19 mouse cellular contexts compared by ENCODE assay signal in genomic region chr2:109443521-109444066, GRCm38 (mm10).
"Had no signal": no experiment of that assay in that cellular context is flagged by ENCODE, and none has a peak within 500 bp of the region (broad histone marks: within the 10 kb centered on the region; RNA-seq: fewer than 3 reads in every experiment).

No protein-coding gene starts in this region.

- H3K4me1 ChIP-seq: limb, embryonic 12.5 days; limb, embryonic 15.5 days; lung, embryonic 15.5 days; neural tube, embryonic 13.5 days had no signal

- ATAC-seq: liver, postnatal 0 days had no signal

- H3K4me2 ChIP-seq: limb, embryonic 12.5 days; limb, embryonic 15.5 days; liver, embryonic 11.5 days; lung, embryonic 15.5 days; midbrain, embryonic 11.5 days; neural tube, embryonic 13.5 days had no signal

- H3K9me3 ChIP-seq: limb, embryonic 12.5 days; limb, embryonic 15.5 days; lung, embryonic 15.5 days; neural tube, embryonic 13.5 days had no signal

- H3K4me3 ChIP-seq: limb, embryonic 12.5 days; limb, embryonic 15.5 days; lung, embryonic 15.5 days; myocyte; neural tube, embryonic 13.5 days had no signal

- H3K27me3 ChIP-seq: limb, embryonic 12.5 days; limb, embryonic 15.5 days; lung, embryonic 15.5 days; neural tube, embryonic 13.5 days had no signal

- H3K36me3 ChIP-seq: limb, embryonic 12.5 days; limb, embryonic 15.5 days; lung, embryonic 15.5 days; neural tube, embryonic 13.5 days had no signal

- DNase-seq: kidney, adult 8-10 months; kidney, postnatal 14 days; kidney, postnatal 4 days; left cerebral cortex, postnatal 4 days; liver, postnatal 0 days; lung, postnatal 14 days; lung, postnatal 4 days; midbrain, embryonic 14.5 days; thymus, adult 2 months; thymus, postnatal 14 days; thymus, postnatal 4 days had no signal

- H3K27ac ChIP-seq: limb, embryonic 12.5 days; limb, embryonic 15.5 days; liver, embryonic 14.5 days; lung, embryonic 15.5 days; neural tube, embryonic 13.5 days had no signal

- H3K9ac ChIP-seq: limb, embryonic 12.5 days; limb, embryonic 15.5 days; liver, embryonic 14.5 days; liver, postnatal 0 days; lung, embryonic 15.5 days; neural tube, embryonic 13.5 days had no signal
